Mouse (Mus musculus): ENCODE results near the gene Cenpp. TPM values are rescaled to one million over a fixed set of nuclear protein-coding genes. Genes with fewer than 3 reads are reported as not detected.
"Not testable (repeated sequence)": the region's sequence is repeated elsewhere in the genome, so short reads cannot be mapped to it uniquely, and the experiment has no call there.

Gene Cenpp
- polyA plus RNA-seq, 1 experiment, result 1.5 TPM

GRCm38 (mm10) chr13:49608589-49609322 lies 43.8 kb downstream of the Cenpp start:
- DNase-seq (ENCODE audit: low read depth, low spot score), result no peak
- WGBS, result 71% methylated on average over 4 of the region's 4 CpGs

GRCm38 (mm10) chr13:49607714-49608113 lies 44.9 kb downstream of the Cenpp start, which contains the start of gene Ogn:
Gene Ogn (plus strand): TSS chr13:49608046.
- DNase-seq (ENCODE audit: low read depth, low spot score), result no peak
- 70% methylated on average over 4 of the region's 4 CpGs for WGBS

- no peak for DNase-seq (ENCODE audit: low read depth, low spot score)
These were observed 49.0 kb downstream of the Cenpp start for GRCm38 (mm10) chr13:49603603-49604002.

GRCm38 (mm10) chr13:49602541-49602940 lies 50.0 kb downstream of the Cenpp start:
- 87% methylated on average over 2 of the region's 2 CpGs for WGBS
- DNase-seq (ENCODE audit: low read depth, low spot score), result not testable (repeated sequence)

GRCm38 (mm10) chr13:49586062-49586461 lies 66.5 kb downstream of the Cenpp start:
- 79% methylated on average over 6 of the region's 6 CpGs for WGBS
- no peak for DNase-seq (ENCODE audit: low read depth, low spot score)

- WGBS, result 71% methylated on average over 8 of the region's 8 CpGs
- DNase-seq (ENCODE audit: low read depth, low spot score), result no peak
These were observed 68.1 kb downstream of the Cenpp start for GRCm38 (mm10) chr13:49584307-49585005.

GRCm38 (mm10) chr13:49583859-49584258 lies 68.7 kb downstream of the Cenpp start:
- no peak for DNase-seq (ENCODE audit: low read depth, low spot score)

GRCm38 (mm10) chr13:49581541-49582530 lies 70.7 kb downstream of the Cenpp start, which contains the start of gene Omd:
Gene Omd (plus strand): TSS chr13:49582462.
- WGBS, result 67% methylated on average over 8 of the region's 8 CpGs
- DNase-seq (ENCODE audit: low read depth, low spot score), result no peak

GRCm38 (mm10) chr13:49571418-49571817 lies 81.2 kb downstream of the Cenpp start:
- WGBS, result 79% methylated on average over 2 of the region's 2 CpGs
- DNase-seq (ENCODE audit: low read depth, low spot score), result no peak

- 75% methylated on average over 3 of the region's 3 CpGs for WGBS
These were observed 82.2 kb downstream of the Cenpp start for GRCm38 (mm10) chr13:49570371-49570770.

GRCm38 (mm10) chr13:49564347-49564746 lies 88.2 kb downstream of the Cenpp start:
- DNase-seq (ENCODE audit: low read depth, low spot score), result no peak
- WGBS, result 84% methylated on average over 1 of the region's 1 CpGs

More at GRCm38 (mm10) chr13:49570371-49570770, 82.2 kb downstream of the Cenpp start:
- no peak for DNase-seq (ENCODE audit: low read depth, low spot score)

- no peak for DNase-seq (ENCODE audit: low read depth, low spot score)
- whole genome bisulfite sequencing, result 52% methylated on average over 2 of the region's 2 CpGs
These were observed 91.7 kb downstream of the Cenpp start for GRCm38 (mm10) chr13:49560886-49561285.

GRCm38 (mm10) chr13:49559185-49559584 lies 93.4 kb downstream of the Cenpp start:
- WGBS, result 49% methylated on average over 2 of the region's 2 CpGs
- DNase-seq (ENCODE audit: low read depth, low spot score), result no peak

- no peak for DNase-seq (ENCODE audit: low read depth, low spot score)
- 35% methylated on average over 1 of the region's 1 CpGs for WGBS
These were observed 95.7 kb downstream of the Cenpp start for GRCm38 (mm10) chr13:49556924-49557323.

GRCm38 (mm10) chr13:49556203-49556602 lies 96.4 kb downstream of the Cenpp start:
- no peak for DNase-seq (ENCODE audit: low read depth, low spot score)
- WGBS, result 79% methylated on average over 1 of the region's 1 CpGs

- 87% methylated on average over 5 of the region's 5 CpGs for WGBS
These were observed 98.1 kb downstream of the Cenpp start for GRCm38 (mm10) chr13:49554519-49554918.

GRCm38 (mm10) chr13:49549616-49550015 lies 103.0 kb downstream of the Cenpp start:
- WGBS, result 79% methylated on average over 3 of the region's 3 CpGs
- no peak for DNase-seq (ENCODE audit: low read depth, low spot score)

More at GRCm38 (mm10) chr13:49554519-49554918, 98.1 kb downstream of the Cenpp start:
- no peak for DNase-seq (ENCODE audit: low read depth, low spot score)

- no peak for DNase-seq (ENCODE audit: low read depth, low spot score)
- 43% methylated on average over 1 of the region's 1 CpGs for WGBS
These were observed 104.9 kb downstream of the Cenpp start for GRCm38 (mm10) chr13:49547563-49548150.

- 82% methylated on average over 1 of the region's 1 CpGs for WGBS
- DNase-seq (ENCODE audit: low read depth, low spot score), result no peak
These were observed 106.1 kb downstream of the Cenpp start for GRCm38 (mm10) chr13:49546517-49546916.

All from large intestine, adult 2 months (tissue).